Comparison of ENCODE assay signal across 13 mouse cellular contexts in genomic region chr10:99639022-99639421, GRCm38 (mm10).
A peak's percentile ranks its signal among the peaks of the same experiment; 100 is the strongest.
DNase-seq lines count a peak whose midpoint lies in the region; ATAC-seq lines count a peak whose summit lies in the region.
"Had no signal": no experiment of that assay in that cellular context is flagged by ENCODE, and none has a peak within 500 bp of the region (broad histone marks: within the 10 kb centered on the region; RNA-seq: fewer than 3 reads in every experiment).

No protein-coding gene starts in this region.

- H3K4me1 ChIP-seq in hindbrain, embryonic 16.5 days (ENCODE audit: control insufficient read depth, insufficient read depth, low read depth, low read length): no peaks in the 10 kb centered on the region
- H3K4me1 ChIP-seq: limb, embryonic 12.5 days had no signal

- H3K9me3 ChIP-seq in hindbrain, embryonic 16.5 days (ENCODE audit: control insufficient read depth, low read length): no peaks in the 10 kb centered on the region
- H3K9me3 ChIP-seq: limb, embryonic 12.5 days had no signal

- no peak overlapping the region for H3K9ac ChIP-seq in hindbrain, embryonic 16.5 days (ENCODE audit: low read depth, low read length)
- H3K9ac ChIP-seq: limb, embryonic 12.5 days had no signal

- H3K27ac ChIP-seq in hindbrain, embryonic 16.5 days (ENCODE audit: low read depth, low read length): peak overlapping the region; percentile 71
- H3K27ac ChIP-seq: layer of hippocampus, adult 2 months; limb, embryonic 12.5 days had no signal

- WGBS in hindbrain, embryonic 16.5 days: 49% methylated on average over 7 of the region's 7 CpGs

- H3K4me2 ChIP-seq in hindbrain, embryonic 16.5 days (ENCODE audit: low read length): peak overlapping the region; percentile 11; the same call in 1 of the 2 replicates
- H3K4me2 ChIP-seq: limb, embryonic 12.5 days had no signal

- DNase-seq in layer of hippocampus, postnatal 14 days (ENCODE audit: low spot score in 2 of 2): peak; percentile 16 to 60
- no peak for DNase-seq in layer of hippocampus, adult 9-10 months (ENCODE audit: low spot score)
- DNase-seq in cerebellum, adult 11 months: peak; percentile 5
- DNase-seq in cerebellum, postnatal 10 days: peak; percentile 90 to 94
- DNase-seq in urinary bladder, postnatal 14 days (ENCODE audit: low spot score): no peak
- no peak for DNase-seq in urinary bladder, postnatal 4 days (ENCODE audit: low spot score in 2 of 2)
- DNase-seq: kidney, adult 2 months; lung, adult 2 months; spleen, adult 18-20 months had no signal

- H3K27me3 ChIP-seq in hindbrain, embryonic 16.5 days (replicated peaks; ENCODE audit: control insufficient read depth, insufficient read depth, low read length): no peaks in the 10 kb centered on the region
- H3K27me3 ChIP-seq: limb, embryonic 12.5 days had no signal

- H3K36me3 ChIP-seq in hindbrain, embryonic 16.5 days (ENCODE audit: control insufficient read depth, insufficient read depth, low read length): no peaks in the 10 kb centered on the region
- H3K36me3 ChIP-seq: limb, embryonic 12.5 days had no signal

- no peak overlapping the region for H3K4me3 ChIP-seq in hindbrain, embryonic 16.5 days (ENCODE audit: low read length)
- H3K4me3 ChIP-seq: layer of hippocampus, adult 2 months; limb, embryonic 12.5 days had no signal

- peak; percentile 91 for ATAC-seq in hindbrain, embryonic 16.5 days
- no peak for ATAC-seq in erythroblast, adult 5-6 weeks (replicated peaks; ENCODE audit: low FRiP score, poor library complexity, severe bottlenecking)

Comparison
In these comparisons a context has a peak if more than half of its experiments do, and no peak if none do; other contexts are left out.
1. DNase-seq: peak in layer of hippocampus, postnatal 14 days (2 of 2), cerebellum, adult 11 months (single experiment) and cerebellum, postnatal 10 days (2 of 2); none in layer of hippocampus, adult 9-10 months (single experiment), urinary bladder, postnatal 14 days (single experiment) and urinary bladder, postnatal 4 days (0 of 2).